Mouse (Mus musculus) hindbrain, embryonic 13.5 days (tissue): ENCODE measurements at regions not wholly inside any gene's neighbourhood (a gene's known extent, or its start where the extent isn't known, plus 50 kb on each side); places are given as distances from the start of the nearest gene placed in this dataset.
"Not testable (repeated sequence)": the region's sequence is repeated elsewhere in the genome, so short reads cannot be mapped to it uniquely, and the experiment has no call there.

Source experiments
- ATAC-seq: fragments of 200-750 bp; cut with Nextera tagmentation; 2 replicates; pipeline ENCODE4 v1.8.0; 2017; ENCODE audit warnings: moderate TSS enrichment; ENCODE audit not compliant: low FRiP score
- H3K27ac ChIP-seq: fragments of 300-500 bp; sonication (generic); 2 replicates; pipeline ENCODE4 v1.5.1; 2015; ENCODE audit warnings: inconsistent platforms, mild to moderate bottlenecking, moderate library complexity
- H3K27me3 ChIP-seq: fragments of 300-500 bp; sonication (generic); 2 replicates; pipeline ENCODE4 v1.6.1; 2015; ENCODE audit warnings: mild to moderate bottlenecking, inconsistent platforms
- H3K36me3 ChIP-seq: fragments of 300-500 bp; sonication (generic); 2 replicates; pipeline ENCODE4 v1.6.1; 2015; ENCODE audit warnings: mild to moderate bottlenecking, inconsistent platforms
- H3K4me1 ChIP-seq: fragments of 300-500 bp; sonication (generic); replicated peaks from 2 replicates; pipeline ENCODE4 v1.6.1; 2015; ENCODE audit warnings: inconsistent platforms
- H3K4me2 ChIP-seq: fragments of 300-500 bp; sonication (generic); 2 replicates; pipeline ENCODE4 v1.6.1; 2015; ENCODE audit warnings: inconsistent platforms, mild to moderate bottlenecking, moderate library complexity
- H3K4me3 ChIP-seq: fragments of 300-500 bp; sonication (generic); 2 replicates; pipeline ENCODE4 v1.5.1; 2015; ENCODE audit warnings: mild to moderate bottlenecking, inconsistent platforms
- H3K9ac ChIP-seq: fragments of 300-500 bp; sonication (generic); 2 replicates; pipeline ENCODE4 v1.6.1; 2015; ENCODE audit warnings: mild to moderate bottlenecking, inconsistent platforms
- H3K9me3 ChIP-seq: fragments of 300-500 bp; sonication (generic); 2 replicates; pipeline ENCODE4 v1.6.1; 2016; ENCODE audit warnings: inconsistent platforms
- WGBS: fragments of 180-500 bp; shearing (Covaris S2); methylation state at CpG from one replicate; pipeline ENCODE4 v1.1.7; 2015; 5-methylcytosine and 5-hydroxymethylcytosine counted together

- H3K9me3 ChIP-seq, result no peaks in the 10 kb centered on the region
- no peak overlapping the region for H3K9ac ChIP-seq
- H3K27me3 ChIP-seq, result no peaks in the 10 kb centered on the region
- ATAC-seq, result no peak
- no peak overlapping the region for H3K4me3 ChIP-seq
- 81% methylated on average over 9 of the region's 9 CpGs for WGBS
- no peak overlapping the region for H3K4me2 ChIP-seq
- no peaks in the 10 kb centered on the region for H3K36me3 ChIP-seq
- no peak overlapping the region for H3K27ac ChIP-seq
- no peaks in the 10 kb centered on the region for H3K4me1 ChIP-seq
Observed at GRCm38 (mm10) chr3:54551908-54552307, 140.7 kb upstream of the Supt20 start.

GRCm38 (mm10) chr3:54555954-54556353 lies 136.7 kb upstream of the Supt20 start:
- H3K4me2 ChIP-seq, result no peak overlapping the region
- H3K4me3 ChIP-seq, result no peak overlapping the region
- H3K27ac ChIP-seq, result no peak overlapping the region
- no peaks in the 10 kb centered on the region for H3K36me3 ChIP-seq
- no peak overlapping the region for H3K9ac ChIP-seq
- no peaks in the 10 kb centered on the region for H3K4me1 ChIP-seq
- H3K9me3 ChIP-seq, result no peaks in the 10 kb centered on the region
- ATAC-seq, result no peak
- 90% methylated on average over 2 of the region's 2 CpGs for WGBS
- H3K27me3 ChIP-seq, result no peaks in the 10 kb centered on the region

- 100% methylated on average over 2 of the region's 2 CpGs for WGBS
- H3K4me3 ChIP-seq, result no peak overlapping the region
- H3K9me3 ChIP-seq, result no peaks in the 10 kb centered on the region
- no peak overlapping the region for H3K9ac ChIP-seq
- H3K27ac ChIP-seq, result no peak overlapping the region
- no peaks in the 10 kb centered on the region for H3K27me3 ChIP-seq
- H3K4me2 ChIP-seq, result no peak overlapping the region
- no peaks in the 10 kb centered on the region for H3K36me3 ChIP-seq
- H3K4me1 ChIP-seq, result no peaks in the 10 kb centered on the region
- ATAC-seq, result no peak
Observed at GRCm38 (mm10) chr3:54559053-54559452, 133.6 kb upstream of the Supt20 start.

GRCm38 (mm10) chr3:54559527-54559926 lies 133.1 kb upstream of the Supt20 start:
- H3K4me2 ChIP-seq, result no peak overlapping the region
- 96% methylated on average over 2 of the region's 2 CpGs for WGBS
- no peaks in the 10 kb centered on the region for H3K4me1 ChIP-seq
- no peak overlapping the region for H3K9ac ChIP-seq
- H3K27me3 ChIP-seq, result no peaks in the 10 kb centered on the region
- ATAC-seq, result no peak
- H3K4me3 ChIP-seq, result no peak overlapping the region
- H3K9me3 ChIP-seq, result no peaks in the 10 kb centered on the region
- H3K27ac ChIP-seq, result no peak overlapping the region
- no peaks in the 10 kb centered on the region for H3K36me3 ChIP-seq

GRCm38 (mm10) chr3:54560056-54560922 lies 132.3 kb upstream of the Supt20 start:
- Histone ChIP-seq H3K4me2 (no peak overlapping the region), H3K9me3 (no peaks in the 10 kb centered on the region), H3K9ac (no peak overlapping the region), H3K27ac (no peak overlapping the region), H3K4me3 (no peak overlapping the region), H3K27me3 (no peaks in the 10 kb centered on the region), H3K36me3 (no peaks in the 10 kb centered on the region), H3K4me1 (no peaks in the 10 kb centered on the region)
- ATAC-seq, result no peak
- WGBS, result 68% methylated on average over 5 of the region's 5 CpGs

- no peak overlapping the region for H3K9ac ChIP-seq
- H3K36me3 ChIP-seq, result no peaks in the 10 kb centered on the region
- no peaks in the 10 kb centered on the region for H3K4me1 ChIP-seq
- no peaks in the 10 kb centered on the region for H3K9me3 ChIP-seq
- WGBS, result 100% methylated on average over 1 of the region's 1 CpGs
- ATAC-seq, result no peak
- no peaks in the 10 kb centered on the region for H3K27me3 ChIP-seq
- no peak overlapping the region for H3K4me3 ChIP-seq
- no peak overlapping the region for H3K27ac ChIP-seq
- H3K4me2 ChIP-seq, result no peak overlapping the region
Observed at GRCm38 (mm10) chr3:54567329-54567728, 125.3 kb upstream of the Supt20 start.

- Histone ChIP-seq H3K9ac (no peak overlapping the region), H3K4me2 (no peak overlapping the region), H3K4me3 (no peak overlapping the region), H3K9me3 (no peaks in the 10 kb centered on the region), H3K27me3 (no peaks in the 10 kb centered on the region), H3K27ac (no peak overlapping the region), H3K4me1 (no peaks in the 10 kb centered on the region), H3K36me3 (no peaks in the 10 kb centered on the region)
- WGBS, result 92% methylated on average over 5 of the region's 5 CpGs
- no peak for ATAC-seq
Observed at GRCm38 (mm10) chr3:54568096-54568495, 124.5 kb upstream of the Supt20 start.

GRCm38 (mm10) chr3:54570501-54570900 lies 122.1 kb upstream of the Supt20 start:
- Histone ChIP-seq H3K27me3 (no peaks in the 10 kb centered on the region), H3K4me1 (no peaks in the 10 kb centered on the region), H3K36me3 (no peaks in the 10 kb centered on the region), H3K9me3 (no peaks in the 10 kb centered on the region), H3K9ac (no peak overlapping the region), H3K4me2 (no peak overlapping the region), H3K4me3 (no peak overlapping the region), H3K27ac (no peak overlapping the region)
- WGBS, result 80% methylated on average over 8 of the region's 8 CpGs
- no peak for ATAC-seq

- H3K36me3 ChIP-seq, result no peaks in the 10 kb centered on the region
- WGBS, result 84% methylated on average over 5 of the region's 5 CpGs
- no peak overlapping the region for H3K9ac ChIP-seq
- no peaks in the 10 kb centered on the region for H3K9me3 ChIP-seq
- H3K4me3 ChIP-seq, result no peak overlapping the region
- no peak overlapping the region for H3K27ac ChIP-seq
- no peaks in the 10 kb centered on the region for H3K4me1 ChIP-seq
- ATAC-seq, result no peak
- no peaks in the 10 kb centered on the region for H3K27me3 ChIP-seq
- H3K4me2 ChIP-seq, result no peak overlapping the region
Observed at GRCm38 (mm10) chr3:54577851-54578250, 114.8 kb upstream of the Supt20 start.

GRCm38 (mm10) chr3:54579425-54579824 lies 113.2 kb upstream of the Supt20 start:
- Histone ChIP-seq H3K4me1 (no peaks in the 10 kb centered on the region), H3K9me3 (no peaks in the 10 kb centered on the region), H3K27ac (no peak overlapping the region), H3K4me3 (no peak overlapping the region), H3K36me3 (no peaks in the 10 kb centered on the region), H3K4me2 (no peak overlapping the region), H3K9ac (no peak overlapping the region), H3K27me3 (no peaks in the 10 kb centered on the region)
- 93% methylated on average over 2 of the region's 2 CpGs for WGBS
- no peak for ATAC-seq

GRCm38 (mm10) chr3:54580339-54580738 lies 112.3 kb upstream of the Supt20 start:
- 89% methylated on average over 6 of the region's 6 CpGs for WGBS

GRCm38 (mm10) chr3:54585781-54586180 lies 106.8 kb upstream of the Supt20 start:
- not testable (repeated sequence) for H3K4me2 ChIP-seq, H3K36me3 ChIP-seq, H3K27me3 ChIP-seq, ATAC-seq, H3K9me3 ChIP-seq, H3K4me1 ChIP-seq, H3K4me3 ChIP-seq, H3K9ac ChIP-seq, H3K27ac ChIP-seq
- 90% methylated on average over 10 of the region's 10 CpGs for WGBS

More at GRCm38 (mm10) chr3:54580339-54580738, 112.3 kb upstream of the Supt20 start:
- H3K9ac ChIP-seq, result no peak overlapping the region
- no peaks in the 10 kb centered on the region for H3K9me3 ChIP-seq
- no peak overlapping the region for H3K4me3 ChIP-seq
- H3K27ac ChIP-seq, result no peak overlapping the region
- H3K27me3 ChIP-seq, result no peaks in the 10 kb centered on the region
- no peak for ATAC-seq
- H3K36me3 ChIP-seq, result no peaks in the 10 kb centered on the region
- H3K4me1 ChIP-seq, result no peaks in the 10 kb centered on the region
- no peak overlapping the region for H3K4me2 ChIP-seq
